Mouse (Mus musculus) midbrain, embryonic 10.5 days (tissue): ENCODE results near the gene Cnnm4. TPM values are rescaled to one million over a fixed set of nuclear protein-coding genes. Genes with fewer than 3 reads are reported as not detected.
A peak's percentile ranks its signal among the peaks of the same experiment; 100 is the strongest.

Source experiments
- DNase-seq: peaks from one replicate; pipeline ENCODE4 v3.0.0-alpha.2; 2017; ENCODE audit warnings: low spot score
- H3K27ac ChIP-seq: fragments of 300-500 bp; sonication (generic); replicated peaks from 2 replicates; pipeline ENCODE4 v1.5.1; 2016; ENCODE audit warnings: mild to moderate bottlenecking
- H3K27me3 ChIP-seq: fragments of 300-500 bp; sonication (generic); 2 replicates; pipeline ENCODE4 v1.6.1; 2016; ENCODE audit warnings: low read depth, mild to moderate bottlenecking; ENCODE audit not compliant: poor library complexity, severe bottlenecking
- H3K36me3 ChIP-seq: fragments of 300-500 bp; sonication (generic); 2 replicates; pipeline ENCODE4 v1.6.1; 2016; ENCODE audit warnings: mild to moderate bottlenecking, moderate library complexity
- H3K4me1 ChIP-seq: fragments of 300-500 bp; sonication (generic); 2 replicates; pipeline ENCODE4 v1.6.1; 2016
- H3K4me3 ChIP-seq: fragments of 300-500 bp; sonication (generic); 2 replicates; pipeline ENCODE4 v1.5.1; 2016; ENCODE audit warnings: mild to moderate bottlenecking, moderate library complexity
- H3K9me3 ChIP-seq: fragments of 300-500 bp; sonication (generic); replicated peaks from 2 replicates; pipeline ENCODE4 v1.6.1; 2016; ENCODE audit warnings: mild to moderate bottlenecking
- WGBS: fragments of 180-500 bp; shearing (Covaris S2); methylation state at CpG from one replicate; pipeline ENCODE4 v1.1.7; 2016; 5-methylcytosine and 5-hydroxymethylcytosine counted together
- polyA plus RNA-seq: library from polyadenylated mRNA; unstranded; fragments of >200 nt; fragmentation: Nextera tagmentation; extraction: Ambion mirVana; gene quantifications from 2 replicates; pipeline ENCODE4 v1.2.1, GENCODE M21; 2016

Gene Cnnm4
- polyA plus RNA-seq, 1 experiment from 2014 or later: 15.5 TPM

GRCm38 (mm10) chr1:36540132-36540531 is 68.7 kb downstream of the Cnnm4 start:
- Histone ChIP-seq H3K4me1 (no peaks in the 10 kb centered on the region), H3K9me3 (no peaks in the 10 kb centered on the region), H3K36me3 (peaks cover 39% of the 10 kb centered on the region), H3K27me3 (no peaks in the 10 kb centered on the region), H3K27ac (no peak overlapping the region), H3K4me3 (no peak overlapping the region)
- DNase-seq: no peak
- WGBS: 90% methylated on average over 11 of the region's 11 CpGs

- H3K4me1 ChIP-seq: peaks cover 4% of the 10 kb centered on the region; the same call in 1 of the 2 replicates
- DNase-seq: no peak
- WGBS: 91% methylated on average over 12 of the region's 12 CpGs
- H3K27ac ChIP-seq: no peak overlapping the region
- no peak overlapping the region for H3K4me3 ChIP-seq
- H3K9me3 ChIP-seq: no peaks in the 10 kb centered on the region
- H3K27me3 ChIP-seq: no peaks in the 10 kb centered on the region
- peaks cover 39% of the 10 kb centered on the region for H3K36me3 ChIP-seq
These were observed 69.4 kb downstream of the Cnnm4 start for GRCm38 (mm10) chr1:36540807-36541206.

DNA sequence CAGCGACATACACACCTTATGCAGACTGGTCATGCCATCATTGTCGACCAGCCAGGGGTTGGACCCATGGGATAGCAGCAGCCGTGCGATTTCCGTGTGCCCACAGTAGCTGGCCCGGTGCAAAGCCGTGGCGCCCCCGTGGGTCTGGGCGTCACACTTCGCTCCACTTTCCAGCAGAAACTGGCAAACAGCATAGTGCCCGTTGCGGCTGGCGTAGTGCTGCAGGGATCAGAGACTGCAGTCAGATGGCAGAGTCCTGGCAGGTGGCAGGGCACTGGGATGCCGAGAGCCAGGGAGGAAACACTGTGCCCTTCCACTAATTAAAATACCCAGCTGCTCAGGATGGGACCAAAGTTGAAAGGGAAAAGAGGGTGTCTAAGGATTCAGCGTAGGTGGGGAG is 70.4 kb downstream of the Cnnm4 start:
- no peak for DNase-seq
- WGBS: 95% methylated on average over 16 of the region's 16 CpGs
- H3K4me3 ChIP-seq: no peak overlapping the region
- H3K27me3 ChIP-seq: no peaks in the 10 kb centered on the region
- peaks cover 39% of the 10 kb centered on the region for H3K36me3 ChIP-seq
- H3K27ac ChIP-seq: no peak overlapping the region
- no peaks in the 10 kb centered on the region for H3K9me3 ChIP-seq
- peaks cover 14% of the 10 kb centered on the region for H3K4me1 ChIP-seq

GRCm38 (mm10) chr1:36542925-36543324 is 71.5 kb downstream of the Cnnm4 start:
- Histone ChIP-seq H3K4me3 (no peak overlapping the region), H3K9me3 (no peaks in the 10 kb centered on the region), H3K36me3 (peaks cover 39% of the 10 kb centered on the region), H3K27ac (no peak overlapping the region), H3K4me1 (peaks cover 21% of the 10 kb centered on the region), H3K27me3 (no peaks in the 10 kb centered on the region)
- 95% methylated on average over 9 of the region's 9 CpGs for WGBS
- no peak for DNase-seq

DNA sequence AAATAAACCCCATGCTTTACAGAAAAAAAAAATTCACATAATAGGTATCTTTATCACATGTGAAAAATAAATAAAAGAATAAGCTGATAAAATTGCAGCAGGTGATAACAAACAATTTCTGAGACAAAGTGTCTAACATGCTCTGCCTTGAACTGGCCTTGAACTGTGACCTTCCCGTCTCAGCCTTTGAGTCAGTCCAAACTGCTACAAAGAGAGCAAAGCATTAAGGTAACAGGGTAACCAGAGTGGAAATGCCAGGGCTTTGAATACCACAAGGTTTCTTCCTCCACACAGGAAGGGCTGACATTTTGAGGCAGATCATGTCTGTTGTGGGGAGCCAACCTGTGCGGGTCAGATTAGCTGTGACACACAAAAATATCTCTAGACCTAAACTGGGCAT is 74.0 kb downstream of the Cnnm4 start:
- no peak overlapping the region for H3K4me3 ChIP-seq
- H3K27ac ChIP-seq: no peak overlapping the region
- no peaks in the 10 kb centered on the region for H3K27me3 ChIP-seq
- H3K4me1 ChIP-seq: peaks cover 42% of the 10 kb centered on the region
- WGBS: 91% methylated on average over 2 of the region's 2 CpGs
- no peaks in the 10 kb centered on the region for H3K9me3 ChIP-seq
- DNase-seq: no peak
- peaks cover 45% of the 10 kb centered on the region for H3K36me3 ChIP-seq

DNA sequence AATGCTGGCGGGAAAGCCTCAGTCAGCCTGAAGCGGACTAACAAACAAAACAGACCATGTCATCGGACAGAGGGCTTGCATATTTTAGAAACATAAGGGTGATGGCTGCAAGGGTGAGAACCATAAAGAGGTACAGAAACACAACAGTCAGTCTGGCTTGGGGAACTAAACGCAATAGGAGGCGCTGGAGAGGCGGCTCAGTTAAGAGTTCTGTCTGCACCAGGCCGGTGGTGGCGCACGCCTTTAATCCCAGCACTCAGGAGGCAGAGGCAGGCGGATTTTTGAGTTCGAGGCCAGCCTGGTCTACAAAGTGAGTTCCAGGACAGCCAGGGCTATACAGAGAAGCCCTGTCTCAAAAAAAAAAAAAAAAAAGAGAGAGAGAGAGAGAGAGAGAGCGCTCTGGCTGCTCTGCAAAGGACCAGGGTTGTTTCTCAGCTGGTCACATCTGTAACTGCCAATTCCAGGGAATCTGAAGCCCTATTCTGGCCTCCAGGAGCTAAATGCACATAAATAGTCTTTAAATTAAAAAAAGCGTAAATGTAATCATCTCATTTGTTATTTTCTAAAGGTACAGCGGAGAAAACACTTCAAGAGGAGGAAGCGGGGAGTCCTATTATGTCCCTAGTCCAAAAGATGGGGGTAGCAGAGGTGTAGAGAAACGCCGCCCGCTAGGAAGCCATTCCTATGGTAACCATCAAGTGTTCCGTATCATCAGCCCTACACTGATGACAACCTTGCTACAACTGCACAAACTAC is 74.6 kb downstream of the Cnnm4 start:
- no peaks in the 10 kb centered on the region for H3K9me3 ChIP-seq
- H3K4me3 ChIP-seq: peak overlapping the region; percentile 61
- H3K27me3 ChIP-seq: no peaks in the 10 kb centered on the region
- H3K36me3 ChIP-seq: peaks cover 46% of the 10 kb centered on the region
- no peak overlapping the region for H3K27ac ChIP-seq
- 77% methylated on average over 19 of the region's 19 CpGs for WGBS
- peaks cover 44% of the 10 kb centered on the region for H3K4me1 ChIP-seq
- DNase-seq: no peak

GRCm38 (mm10) chr1:36546888-36547471 is 75.6 kb downstream of the Cnnm4 start, which contains the start of gene Ankrd39:
Gene Ankrd39 (minus strand): TSS chr1:36547445.
- under 1% methylated on average over 43 of the region's 43 CpGs for whole genome bisulfite sequencing
- Histone ChIP-seq H3K36me3 (peaks cover 47% of the 10 kb centered on the region), H3K9me3 (no peaks in the 10 kb centered on the region), H3K4me3 (peak within 1 kb of the TSS; percentile 61), H3K27me3 (no peaks in the 10 kb centered on the region), H3K27ac (peak within 1 kb of the TSS; percentile 84), H3K4me1 (peaks cover 44% of the 10 kb centered on the region)
- peak; percentile 98 for DNase-seq

GRCm38 (mm10) chr1:36547981-36548598 is 76.7 kb downstream of the Cnnm4 start:
- H3K9me3 ChIP-seq: no peaks in the 10 kb centered on the region
- WGBS: 52% methylated on average over 9 of the region's 9 CpGs
- H3K27ac ChIP-seq: peak overlapping the region; percentile 77; the same call in 1 of the 2 replicates
- H3K4me3 ChIP-seq: no peak overlapping the region
- H3K36me3 ChIP-seq: peaks cover 52% of the 10 kb centered on the region
- no peak for DNase-seq
- no peaks in the 10 kb centered on the region for H3K27me3 ChIP-seq
- peaks cover 47% of the 10 kb centered on the region for H3K4me1 ChIP-seq

DNA sequence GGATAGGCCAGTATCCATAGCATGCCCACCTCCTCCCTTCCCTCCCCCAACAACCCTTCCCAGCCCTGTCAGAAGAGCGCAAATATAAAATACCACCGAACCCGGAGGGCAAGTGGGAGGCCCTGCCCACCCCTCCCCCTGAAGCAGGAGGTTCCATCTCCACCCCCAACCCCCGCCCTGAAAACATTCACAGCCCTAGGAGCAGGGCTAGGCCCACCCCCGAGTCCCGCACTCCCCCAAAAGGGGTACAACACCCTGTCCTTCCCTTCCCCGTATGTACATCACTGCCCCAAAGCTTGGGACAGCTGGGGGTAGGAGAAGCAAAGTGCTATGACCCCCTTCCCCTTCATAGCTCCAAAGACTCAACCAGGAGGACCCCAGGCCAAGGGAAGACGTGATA is 77.4 kb downstream of the Cnnm4 start:
- no peak for DNase-seq
- Histone ChIP-seq H3K4me1 (peaks cover 47% of the 10 kb centered on the region), H3K27ac (no peak overlapping the region), H3K4me3 (peak overlapping the region; percentile 4; the same call in 1 of the 2 replicates), H3K9me3 (no peaks in the 10 kb centered on the region), H3K36me3 (peaks cover 58% of the 10 kb centered on the region), H3K27me3 (no peaks in the 10 kb centered on the region)
- WGBS: 63% methylated on average over 8 of the region's 8 CpGs

DNA sequence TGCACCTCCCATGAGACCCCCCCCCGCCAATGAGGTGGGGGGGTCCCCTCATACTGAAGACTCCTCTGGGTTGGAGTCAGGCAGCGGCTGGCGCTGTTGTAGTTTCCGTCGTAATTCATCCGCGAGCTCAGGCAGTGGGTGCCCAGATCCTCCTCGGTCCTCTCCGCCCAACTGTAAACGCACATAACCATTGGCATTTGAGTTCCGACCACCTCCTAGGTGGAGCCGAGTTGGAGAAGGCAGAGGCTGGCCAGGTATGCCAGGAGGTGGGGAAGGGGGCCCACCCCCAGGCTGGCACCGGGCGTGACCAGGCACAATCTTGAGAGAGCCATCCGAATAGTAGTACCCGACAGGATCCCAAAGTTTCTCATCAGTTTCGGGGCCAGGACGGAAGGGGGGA is 78.1 kb downstream of the Cnnm4 start:
- 91% methylated on average over 18 of the region's 18 CpGs for WGBS
- H3K27me3 ChIP-seq: no peaks in the 10 kb centered on the region
- H3K27ac ChIP-seq: 0 out of 2 replicates have a peak overlapping the region, but pooled peaks have one; percentile 6
- no peaks in the 10 kb centered on the region for H3K9me3 ChIP-seq
- peaks cover 66% of the 10 kb centered on the region for H3K36me3 ChIP-seq
- H3K4me1 ChIP-seq: peaks cover 54% of the 10 kb centered on the region
- H3K4me3 ChIP-seq: no peak overlapping the region
- DNase-seq: no peak

DNA sequence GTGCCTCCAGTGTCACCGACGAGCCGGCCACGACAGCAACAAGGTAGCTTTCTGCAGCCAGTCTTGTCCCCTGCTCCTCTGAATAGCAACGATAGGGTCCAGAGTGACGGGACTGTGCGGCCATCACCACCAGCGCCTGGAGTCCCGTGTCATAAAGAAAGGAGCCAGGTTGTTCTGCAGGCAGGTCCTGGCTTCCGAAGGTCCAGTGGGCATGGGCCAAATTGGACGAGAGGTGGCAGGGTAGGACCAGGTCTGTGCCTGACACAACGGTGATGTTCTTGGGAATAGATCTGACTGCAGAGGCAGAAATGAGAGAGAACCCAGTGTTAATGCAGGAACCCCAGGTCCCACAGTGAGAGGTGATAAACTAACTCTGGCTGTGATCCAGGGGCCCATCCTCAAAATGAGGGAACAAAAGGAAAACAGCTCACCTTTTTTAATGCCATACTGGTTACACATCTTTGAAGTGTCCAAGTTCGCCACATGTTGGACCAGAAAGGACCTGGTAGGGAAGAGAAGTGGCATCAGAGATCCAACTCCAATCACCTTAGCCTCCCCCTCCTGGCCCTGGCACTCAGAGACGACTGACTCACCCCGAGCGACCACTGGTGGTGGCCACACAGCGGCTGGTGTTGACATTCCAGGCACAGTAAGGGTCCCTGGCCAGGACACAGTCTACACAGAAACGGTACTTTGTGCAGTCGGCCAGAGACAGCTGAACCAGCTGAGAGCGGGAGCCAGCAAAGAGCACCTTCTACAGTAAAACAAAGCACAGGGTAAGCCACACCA is 78.8 kb downstream of the Cnnm4 start:
- Histone ChIP-seq H3K36me3 (peaks cover 73% of the 10 kb centered on the region), H3K4me3 (no peak overlapping the region), H3K9me3 (no peaks in the 10 kb centered on the region), H3K27ac (no peak overlapping the region), H3K4me1 (peaks cover 62% of the 10 kb centered on the region), H3K27me3 (no peaks in the 10 kb centered on the region)
- no peak for DNase-seq
- WGBS: 79% methylated on average over 20 of the region's 20 CpGs

- H3K36me3 ChIP-seq: peaks cover 80% of the 10 kb centered on the region
These were observed 80.5 kb downstream of the Cnnm4 start for GRCm38 (mm10) chr1:36551904-36552303.

More at GRCm38 (mm10) chr1:36551904-36552303, 80.5 kb downstream of the Cnnm4 start:
- H3K4me3 ChIP-seq: no peak overlapping the region
- no peaks in the 10 kb centered on the region for H3K27me3 ChIP-seq
- H3K27ac ChIP-seq: no peak overlapping the region
- no peak for DNase-seq
- H3K4me1 ChIP-seq: peaks cover 58% of the 10 kb centered on the region
- 91% methylated on average over 17 of the region's 17 CpGs for WGBS
- no peaks in the 10 kb centered on the region for H3K9me3 ChIP-seq
